Mouse (Mus musculus): Measurements from ENCODE around the gene Naa11.

Gene Naa11

DNA sequence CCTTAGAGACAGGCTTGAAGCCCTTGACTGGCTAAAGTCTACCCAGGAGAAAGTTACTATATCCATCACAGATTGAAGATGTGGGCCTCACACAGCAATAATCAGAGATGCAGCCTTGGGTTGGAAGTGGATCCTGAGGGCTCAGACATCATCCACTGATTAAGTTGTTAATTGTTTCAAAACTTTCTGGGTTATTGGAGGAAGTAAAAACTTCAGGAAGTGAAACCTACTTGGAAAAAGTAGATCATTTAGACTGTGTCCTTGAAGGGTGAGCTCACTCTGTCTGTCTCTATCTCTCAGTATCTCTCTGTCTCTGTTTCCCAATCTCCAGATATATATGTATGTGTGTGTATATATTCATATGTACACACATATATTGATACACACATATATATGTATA, 47.0 kb downstream of the Naa11 start:
- no peak for DNase-seq (ENCODE audit: low spot score in 2 of 2)

DNA sequence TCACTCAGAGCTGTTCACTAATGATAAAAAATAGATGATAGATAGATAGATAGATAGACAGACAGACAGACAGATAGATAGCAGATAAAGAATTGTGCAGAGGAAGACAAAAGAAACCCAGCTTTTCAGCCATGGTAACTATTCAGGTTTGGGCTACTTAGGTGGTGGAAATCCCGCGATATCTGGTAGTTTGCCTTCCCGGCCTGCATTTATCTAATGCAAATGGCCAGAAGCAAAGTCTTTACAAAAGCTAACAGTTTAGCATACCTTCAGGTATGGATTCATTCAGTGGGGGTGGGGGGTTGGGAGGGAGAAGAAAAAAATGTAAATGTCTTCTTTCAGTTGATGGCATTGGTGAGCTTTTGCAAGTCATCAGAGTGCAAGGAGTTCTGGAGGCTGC, 48.0 kb downstream of the Naa11 start:
- DNase-seq (ENCODE audit: low spot score in 2 of 2) = no peak

DNA sequence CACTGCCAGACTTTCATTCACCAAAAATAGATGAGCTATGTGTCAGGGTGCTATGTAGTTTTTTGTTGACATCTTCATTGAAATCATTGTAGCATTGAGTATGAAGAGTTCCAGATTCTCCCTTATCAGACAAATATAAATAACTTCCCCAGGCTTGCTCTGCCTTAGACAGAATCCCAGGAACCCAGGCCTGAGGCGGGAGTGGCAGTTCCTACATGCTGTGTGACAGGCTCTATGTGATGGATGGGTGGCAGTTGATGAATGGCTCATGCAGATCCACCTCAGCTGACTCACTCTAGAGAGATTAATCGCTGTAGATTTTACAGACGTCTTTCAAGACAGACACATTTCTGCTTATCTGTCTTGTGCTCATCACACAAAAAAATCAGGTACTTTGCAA, 57.4 kb downstream of the Naa11 start:
- DNase-seq (ENCODE audit: low spot score in 2 of 2) = no peak
